Mouse (Mus musculus): ENCODE measurements around the gene C3. TPM values are rescaled to one million over a fixed set of nuclear protein-coding genes. Genes with fewer than 3 reads are reported as not detected.

The C3 gene
- polyA plus RNA-seq, 1 experiment from 2014 or later = 609 TPM

GRCm38 (mm10) chr17:57264972-57265945, 37.3 kb upstream of the C3 start:
- no peak overlapping the region for H3K27ac ChIP-seq (ENCODE audit: low read length)
- WGBS (ENCODE audit: insufficient replicate concordance) = 31% methylated on average over 21 of the region's 22 CpGs
- peak overlapping the region; percentile 25; the same call in 1 of the 2 replicates for H3K4me2 ChIP-seq (ENCODE audit: low read depth, low read length)
- H3K4me1 ChIP-seq (ENCODE audit: control insufficient read depth, low read depth, low read length) = peaks cover 9% of the 10 kb centered on the region
- no peak overlapping the region for H3K9ac ChIP-seq (ENCODE audit: low read depth, low read length)
- H3K9me3 ChIP-seq (replicated peaks; ENCODE audit: control insufficient read depth, low read length) = no peaks in the 10 kb centered on the region
- peak; percentile 75 for ATAC-seq (ENCODE audit: low read depth)
- H3K36me3 ChIP-seq (ENCODE audit: control insufficient read depth, insufficient read depth) = no peaks in the 10 kb centered on the region
- no peaks in the 10 kb centered on the region for H3K27me3 ChIP-seq (ENCODE audit: control insufficient read depth, insufficient read depth, low read depth, low read length)
- no peak overlapping the region for H3K4me3 ChIP-seq (ENCODE audit: low read depth, low read length)

DNA sequence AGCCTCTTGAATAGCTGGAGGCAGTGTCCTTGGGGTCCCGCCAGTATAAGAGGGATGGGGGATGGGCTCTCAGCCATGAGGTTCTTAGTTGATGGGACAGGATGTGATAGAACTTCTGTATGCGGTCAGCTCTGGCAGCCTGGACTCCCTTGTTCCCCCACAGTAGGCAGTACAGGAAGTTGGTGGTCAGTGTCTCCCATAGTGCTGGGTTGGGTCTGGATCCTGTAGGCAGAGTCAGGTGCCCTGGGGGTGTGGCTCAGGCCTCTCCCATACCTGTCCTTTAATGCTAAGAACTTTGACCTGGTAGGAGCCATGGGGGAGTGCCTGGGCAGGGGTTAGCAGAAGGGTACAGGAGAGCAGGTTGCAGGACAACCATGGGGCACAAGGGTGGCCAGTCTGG, 36.2 kb upstream of the C3 start:
- Histone ChIP-seq H3K27ac (ENCODE audit: low read length) (no peak overlapping the region), H3K4me3 (ENCODE audit: low read depth, low read length) (no peak overlapping the region), H3K4me2 (ENCODE audit: low read depth, low read length) (no peak overlapping the region), H3K9me3 (replicated peaks; ENCODE audit: control insufficient read depth, low read length) (no peaks in the 10 kb centered on the region), H3K27me3 (ENCODE audit: control insufficient read depth, insufficient read depth, low read depth, low read length) (no peaks in the 10 kb centered on the region), H3K36me3 (ENCODE audit: control insufficient read depth, insufficient read depth) (no peaks in the 10 kb centered on the region), H3K9ac (ENCODE audit: low read depth, low read length) (no peak overlapping the region), H3K4me1 (ENCODE audit: control insufficient read depth, low read depth, low read length) (peaks cover 9% of the 10 kb centered on the region)
- WGBS (ENCODE audit: insufficient replicate concordance) = 40% methylated on average over 2 of the region's 2 CpGs
- ATAC-seq (ENCODE audit: low read depth) = peak; percentile 15

GRCm38 (mm10) chr17:57262901-57263550, 35.1 kb upstream of the C3 start:
- Histone ChIP-seq H3K27ac (ENCODE audit: low read length) (no peak overlapping the region), H3K4me3 (ENCODE audit: low read depth, low read length) (no peak overlapping the region), H3K4me2 (ENCODE audit: low read depth, low read length) (no peak overlapping the region), H3K27me3 (ENCODE audit: control insufficient read depth, insufficient read depth, low read depth, low read length) (no peaks in the 10 kb centered on the region), H3K36me3 (ENCODE audit: control insufficient read depth, insufficient read depth) (no peaks in the 10 kb centered on the region), H3K9ac (ENCODE audit: low read depth, low read length) (no peak overlapping the region), H3K9me3 (replicated peaks; ENCODE audit: control insufficient read depth, low read length) (no peaks in the 10 kb centered on the region), H3K4me1 (ENCODE audit: control insufficient read depth, low read depth, low read length) (peaks cover 9% of the 10 kb centered on the region)
- no peak for ATAC-seq (ENCODE audit: low read depth)
- WGBS (ENCODE audit: insufficient replicate concordance) = 79% methylated on average over 17 of the region's 17 CpGs

- no peak overlapping the region for H3K27ac ChIP-seq (ENCODE audit: low read length)
- ATAC-seq (ENCODE audit: low read depth) = no peak
Measured at GRCm38 (mm10) chr17:57261796-57262195, 33.9 kb upstream of the C3 start.

DNA sequence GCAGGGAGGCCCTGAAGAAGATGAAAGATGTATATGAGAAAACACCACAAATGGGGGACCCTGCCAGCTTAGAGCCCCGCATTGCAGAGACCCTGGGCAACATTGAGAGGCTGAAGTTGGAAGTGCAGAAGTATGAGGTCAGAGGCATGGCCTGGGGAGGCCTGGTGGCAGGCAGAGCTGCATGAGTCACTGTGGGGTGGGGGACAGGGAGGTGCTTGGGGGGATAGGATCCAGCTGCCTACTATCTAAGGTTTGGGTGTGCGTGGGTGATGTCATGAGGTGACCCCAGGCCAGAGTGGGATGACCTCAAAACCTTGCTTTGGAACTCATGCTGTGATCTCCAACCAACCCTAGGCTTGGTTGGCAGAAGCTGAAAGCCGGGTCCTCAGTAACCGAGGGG, 33.4 kb upstream of the C3 start:
- no peak overlapping the region for H3K4me2 ChIP-seq (ENCODE audit: low read depth, low read length)
- WGBS (ENCODE audit: insufficient replicate concordance) = 76% methylated on average over 4 of the region's 4 CpGs
- H3K4me3 ChIP-seq (ENCODE audit: low read depth, low read length) = no peak overlapping the region
- H3K27ac ChIP-seq (ENCODE audit: low read length) = no peak overlapping the region
- ATAC-seq (ENCODE audit: low read depth) = no peak
- no peak overlapping the region for H3K9ac ChIP-seq (ENCODE audit: low read depth, low read length)
- no peaks in the 10 kb centered on the region for H3K36me3 ChIP-seq (ENCODE audit: control insufficient read depth, insufficient read depth)
- no peaks in the 10 kb centered on the region for H3K27me3 ChIP-seq (ENCODE audit: control insufficient read depth, insufficient read depth, low read depth, low read length)
- H3K9me3 ChIP-seq (replicated peaks; ENCODE audit: control insufficient read depth, low read length) = no peaks in the 10 kb centered on the region
- peaks cover 9% of the 10 kb centered on the region for H3K4me1 ChIP-seq (ENCODE audit: control insufficient read depth, low read depth, low read length)

More at GRCm38 (mm10) chr17:57261796-57262195, 33.9 kb upstream of the C3 start:
- Histone ChIP-seq H3K27me3 (ENCODE audit: control insufficient read depth, insufficient read depth, low read depth, low read length) (no peaks in the 10 kb centered on the region), H3K4me2 (ENCODE audit: low read depth, low read length) (no peak overlapping the region), H3K9me3 (replicated peaks; ENCODE audit: control insufficient read depth, low read length) (no peaks in the 10 kb centered on the region), H3K9ac (ENCODE audit: low read depth, low read length) (no peak overlapping the region), H3K4me3 (ENCODE audit: low read depth, low read length) (no peak overlapping the region), H3K36me3 (ENCODE audit: control insufficient read depth, insufficient read depth) (no peaks in the 10 kb centered on the region), H3K4me1 (ENCODE audit: control insufficient read depth, low read depth, low read length) (peaks cover 9% of the 10 kb centered on the region)
- WGBS (ENCODE audit: insufficient replicate concordance) = 19% methylated on average over 1 of the region's 1 CpGs

GRCm38 (mm10) chr17:57260351-57260750, 32.4 kb upstream of the C3 start:
- no peak overlapping the region for H3K4me3 ChIP-seq (ENCODE audit: low read depth, low read length)
- peaks cover 9% of the 10 kb centered on the region for H3K4me1 ChIP-seq (ENCODE audit: control insufficient read depth, low read depth, low read length)
- no peaks in the 10 kb centered on the region for H3K27me3 ChIP-seq (ENCODE audit: control insufficient read depth, insufficient read depth, low read depth, low read length)
- no peak for ATAC-seq (ENCODE audit: low read depth)
- 66% methylated on average over 9 of the region's 9 CpGs for WGBS (ENCODE audit: insufficient replicate concordance)
- H3K27ac ChIP-seq (ENCODE audit: low read length) = no peak overlapping the region
- H3K4me2 ChIP-seq (ENCODE audit: low read depth, low read length) = no peak overlapping the region
- H3K9ac ChIP-seq (ENCODE audit: low read depth, low read length) = no peak overlapping the region
- H3K9me3 ChIP-seq (replicated peaks; ENCODE audit: control insufficient read depth, low read length) = no peaks in the 10 kb centered on the region
- H3K36me3 ChIP-seq (ENCODE audit: control insufficient read depth, insufficient read depth) = no peaks in the 10 kb centered on the region

GRCm38 (mm10) chr17:57259742-57260141, 31.8 kb upstream of the C3 start:
- no peak overlapping the region for H3K27ac ChIP-seq (ENCODE audit: low read length)
- H3K4me1 ChIP-seq (ENCODE audit: control insufficient read depth, low read depth, low read length) = peaks cover 4% of the 10 kb centered on the region
- 73% methylated on average over 8 of the region's 8 CpGs for WGBS (ENCODE audit: insufficient replicate concordance)
- no peak for ATAC-seq (ENCODE audit: low read depth)
- H3K9ac ChIP-seq (ENCODE audit: low read depth, low read length) = no peak overlapping the region
- H3K36me3 ChIP-seq (ENCODE audit: control insufficient read depth, insufficient read depth) = no peaks in the 10 kb centered on the region
- H3K9me3 ChIP-seq (replicated peaks; ENCODE audit: control insufficient read depth, low read length) = no peaks in the 10 kb centered on the region
- H3K27me3 ChIP-seq (ENCODE audit: control insufficient read depth, insufficient read depth, low read depth, low read length) = no peaks in the 10 kb centered on the region
- no peak overlapping the region for H3K4me2 ChIP-seq (ENCODE audit: low read depth, low read length)
- no peak overlapping the region for H3K4me3 ChIP-seq (ENCODE audit: low read depth, low read length)

- no peak for ATAC-seq (ENCODE audit: low read depth)
- Histone ChIP-seq H3K9me3 (replicated peaks; ENCODE audit: control insufficient read depth, low read length) (no peaks in the 10 kb centered on the region), H3K4me2 (ENCODE audit: low read depth, low read length) (no peak overlapping the region), H3K4me1 (ENCODE audit: control insufficient read depth, low read depth, low read length) (no peaks in the 10 kb centered on the region), H3K4me3 (ENCODE audit: low read depth, low read length) (no peak overlapping the region), H3K27ac (ENCODE audit: low read length) (no peak overlapping the region), H3K27me3 (ENCODE audit: control insufficient read depth, insufficient read depth, low read depth, low read length) (no peaks in the 10 kb centered on the region), H3K36me3 (ENCODE audit: control insufficient read depth, insufficient read depth) (no peaks in the 10 kb centered on the region), H3K9ac (ENCODE audit: low read depth, low read length) (no peak overlapping the region)
- 73% methylated on average over 3 of the region's 3 CpGs for WGBS (ENCODE audit: insufficient replicate concordance)
Measured at GRCm38 (mm10) chr17:57258191-57258590, 30.3 kb upstream of the C3 start.

GRCm38 (mm10) chr17:57256921-57257485, 29.1 kb upstream of the C3 start:
- Histone ChIP-seq H3K9ac (ENCODE audit: low read depth, low read length) (no peak overlapping the region), H3K36me3 (ENCODE audit: control insufficient read depth, insufficient read depth) (no peaks in the 10 kb centered on the region), H3K4me1 (ENCODE audit: control insufficient read depth, low read depth, low read length) (no peaks in the 10 kb centered on the region), H3K27me3 (ENCODE audit: control insufficient read depth, insufficient read depth, low read depth, low read length) (no peaks in the 10 kb centered on the region), H3K4me2 (ENCODE audit: low read depth, low read length) (no peak overlapping the region), H3K4me3 (ENCODE audit: low read depth, low read length) (no peak overlapping the region), H3K27ac (ENCODE audit: low read length) (no peak overlapping the region), H3K9me3 (replicated peaks; ENCODE audit: control insufficient read depth, low read length) (no peaks in the 10 kb centered on the region)
- ATAC-seq (ENCODE audit: low read depth) = no peak
- 82% methylated on average over 22 of the region's 22 CpGs for WGBS (ENCODE audit: insufficient replicate concordance)
